Mouse (Mus musculus) Patski (cell line): ENCODE data around the gene Hbb-bh1. TPM values are rescaled to one million over a fixed set of nuclear protein-coding genes. Genes with fewer than 3 reads are reported as not detected.
"Not testable (repeated sequence)": the region's sequence is repeated elsewhere in the genome, so short reads cannot be mapped to it uniquely, and the experiment has no call there.

ENCODE experiments used
- ATAC-seq: fragments of 100-300 bp; one replicate; pipeline ENCODE4 v1.8.0; 2021
- CTCF ChIA-PET: fragments of 350-600 bp; sonication (Branson Sonifier 250); formaldehyde crosslinking; loops from one replicate; lab custom pipeline; 2022; ENCODE audit warnings: inconsistent platforms; lab: Charles Lee
- POLR2A ChIA-PET: fragments of 350-600 bp; sonication (Branson Sonifier 250); formaldehyde crosslinking; loops from one replicate; lab custom pipeline; 2022; ENCODE audit warnings: antibody characterized with exemption, inconsistent platforms; lab: Charles Lee
- DNase-seq: peaks from one replicate; pipeline ENCODE4 v3.0.0-alpha.2; 2011; ENCODE audit warnings: low read depth, low spot score
- H3K27me3 ChIP-seq: fragments of 371-371 bp; one replicate; pipeline ENCODE4 v1.5.1; 2021
- CTCF ChIP-seq: fragments of 100-300 bp; IDR thresholded peaks from one replicate; pipeline ENCODE4 v1.5.1; 2021
- in situ Hi-C: fragments of 300-500 bp; cut with MboI; formaldehyde crosslinking; loops from 3 replicates; pipeline ENCODE4 v1.11.1; 2018; ENCODE audit warnings: low pct_unique_long_range_greater_than_20kb, mixed read lengths
- polyA plus RNA-seq: library from polyadenylated mRNA; unstranded; gene quantifications from one replicate; pipeline ENCODE4 v1.2.3, GENCODE M21; 2021

Gene Hbb-bh1
- polyA plus RNA-seq, 1 experiment from 2014 or later, result not detected

- DNase-seq, result no peak
- in situ Hi-C loops, result no loop called here
- POLR2A ChIA-PET, result no interaction called here
- H3K27me3 ChIP-seq, result no peaks in the 10 kb centered on the region
- CTCF ChIA-PET, result no interaction called here
- ATAC-seq, result no peak
- TF ChIP-seq CTCF, result no peak
Observed at GRCm38 (mm10) chr7:103844525-103845325, 1.8 kb upstream of the Hbb-bh1 start.

- no peaks in the 10 kb centered on the region for H3K27me3 ChIP-seq
- ATAC-seq (no peak), DNase-seq (no peak)
- ChIA-PET CTCF (interaction anchor here (0.8 kb wide), 1 partner anchor 9 kb away, joined by 3 read pairs; no protein-coding TSS in a partner anchor), POLR2A (no interaction called here)
- in situ Hi-C loops, result no loop called here
- TF ChIP-seq CTCF, result no peak
Observed at GRCm38 (mm10) chr7:103840268-103840667, 2.7 kb downstream of the Hbb-bh1 start, which contains the start of gene Hbb-bh2. Gene Hbb-bh2 (minus strand): TSS chr7:103840520.

- DNase-seq (no peak), ATAC-seq (no peak)
- ChIA-PET CTCF (no interaction called here), POLR2A (no interaction called here)
- H3K27me3 ChIP-seq, result no peaks in the 10 kb centered on the region
- in situ Hi-C loops, result no loop called here
- TF ChIP-seq CTCF, result no peak
Observed at GRCm38 (mm10) chr7:103827808-103828207, 15.2 kb downstream of the Hbb-bh1 start, which contains the start of gene Hbb-bs. Gene Hbb-bs (minus strand): TSS chr7:103828096.

- H3K27me3 ChIP-seq, POLR2A ChIA-PET, DNase-seq, in situ Hi-C loops, ATAC-seq, CTCF ChIA-PET: not testable (repeated sequence)
Observed at GRCm38 (mm10) chr7:103827139-103827538, 15.8 kb downstream of the Hbb-bh1 start.

GRCm38 (mm10) chr7:103826255-103826887, 16.6 kb downstream of the Hbb-bh1 start:
- no peaks in the 10 kb centered on the region for H3K27me3 ChIP-seq
- CTCF ChIA-PET, result no interaction called here
- ATAC-seq, result no peak
- in situ Hi-C loops, result no loop called here
- TF ChIP-seq CTCF, result no peak
- DNase-seq, result no peak
- POLR2A ChIA-PET, result no interaction called here

- POLR2A ChIA-PET, result no interaction called here
- CTCF ChIA-PET, result no interaction called here
- DNase-seq (no peak), ATAC-seq (no peak)
- H3K27me3 ChIP-seq, result no peaks in the 10 kb centered on the region
- no peak for TF ChIP-seq CTCF
- in situ Hi-C loops, result no loop called here
Observed at GRCm38 (mm10) chr7:103825536-103826254, 17.3 kb downstream of the Hbb-bh1 start.

- POLR2A ChIA-PET, result no interaction called here
- in situ Hi-C loops, result no loop called here
- CTCF ChIA-PET, result no interaction called here
- DNase-seq (no peak), ATAC-seq (no peak)
- TF ChIP-seq CTCF, result no peak
- no peaks in the 10 kb centered on the region for H3K27me3 ChIP-seq
Observed at GRCm38 (mm10) chr7:103824597-103824996, 18.4 kb downstream of the Hbb-bh1 start.

- CTCF ChIA-PET, result interaction anchor here (1.5 kb wide), 1 partner anchor 7 kb away, joined by 4 read pairs; no protein-coding TSS in a partner anchor
Observed at GRCm38 (mm10) chr7:103815085-103815484, 27.9 kb downstream of the Hbb-bh1 start.

GRCm38 (mm10) chr7:103813766-103814165, 29.2 kb downstream of the Hbb-bh1 start, which contains the start of gene Hbb-bt:
Gene Hbb-bt (minus strand): TSS chr7:103813996.
- no peak for ATAC-seq
- DNase-seq, result no peak
- TF ChIP-seq CTCF, result no peak
- CTCF ChIA-PET, result interaction anchor here (1.5 kb wide), 1 partner anchor 9 kb away, joined by 4 read pairs; no protein-coding TSS in a partner anchor
- POLR2A ChIA-PET, result no interaction called here
- in situ Hi-C loops, result no loop called here
- no peaks in the 10 kb centered on the region for H3K27me3 ChIP-seq

More at GRCm38 (mm10) chr7:103815085-103815484, 27.9 kb downstream of the Hbb-bh1 start:
- in situ Hi-C loops, ATAC-seq, POLR2A ChIA-PET, H3K27me3 ChIP-seq, DNase-seq: not testable (repeated sequence)

- CTCF ChIA-PET, POLR2A ChIA-PET, in situ Hi-C loops, ATAC-seq, H3K27me3 ChIP-seq, DNase-seq: not testable (repeated sequence)
Observed at GRCm38 (mm10) chr7:103813152-103813551, 29.8 kb downstream of the Hbb-bh1 start.
